Mouse (Mus musculus) hindbrain, embryonic 13.5 days (tissue): ENCODE results near the gene Gja3. TPM values are rescaled to one million over a fixed set of nuclear protein-coding genes. Genes with fewer than 3 reads are reported as not detected.
"Not testable (repeated sequence)": the region's sequence is repeated elsewhere in the genome, so short reads cannot be mapped to it uniquely, and the experiment has no call there.

Experiments
- ATAC-seq: fragments of 200-750 bp; cut with Nextera tagmentation; 2 replicates; pipeline ENCODE4 v1.8.0; 2017; ENCODE audit warnings: moderate TSS enrichment; ENCODE audit not compliant: low FRiP score
- H3K27ac ChIP-seq: fragments of 300-500 bp; sonication (generic); 2 replicates; pipeline ENCODE4 v1.5.1; 2015; ENCODE audit warnings: inconsistent platforms, mild to moderate bottlenecking, moderate library complexity
- H3K27me3 ChIP-seq: fragments of 300-500 bp; sonication (generic); 2 replicates; pipeline ENCODE4 v1.6.1; 2015; ENCODE audit warnings: mild to moderate bottlenecking, inconsistent platforms
- H3K36me3 ChIP-seq: fragments of 300-500 bp; sonication (generic); 2 replicates; pipeline ENCODE4 v1.6.1; 2015; ENCODE audit warnings: mild to moderate bottlenecking, inconsistent platforms
- H3K4me1 ChIP-seq: fragments of 300-500 bp; sonication (generic); replicated peaks from 2 replicates; pipeline ENCODE4 v1.6.1; 2015; ENCODE audit warnings: inconsistent platforms
- H3K4me2 ChIP-seq: fragments of 300-500 bp; sonication (generic); 2 replicates; pipeline ENCODE4 v1.6.1; 2015; ENCODE audit warnings: inconsistent platforms, mild to moderate bottlenecking, moderate library complexity
- H3K4me3 ChIP-seq: fragments of 300-500 bp; sonication (generic); 2 replicates; pipeline ENCODE4 v1.5.1; 2015; ENCODE audit warnings: mild to moderate bottlenecking, inconsistent platforms
- H3K9ac ChIP-seq: fragments of 300-500 bp; sonication (generic); 2 replicates; pipeline ENCODE4 v1.6.1; 2015; ENCODE audit warnings: mild to moderate bottlenecking, inconsistent platforms
- H3K9me3 ChIP-seq: fragments of 300-500 bp; sonication (generic); 2 replicates; pipeline ENCODE4 v1.6.1; 2016; ENCODE audit warnings: inconsistent platforms
- WGBS: fragments of 180-500 bp; shearing (Covaris S2); methylation state at CpG from one replicate; pipeline ENCODE4 v1.1.7; 2015; 5-methylcytosine and 5-hydroxymethylcytosine counted together
- polyA plus RNA-seq: library from polyadenylated mRNA; unstranded; fragments of >200 nt; fragmentation: Nextera tagmentation; extraction: Ambion mirVana; gene quantifications from 2 replicates; pipeline ENCODE4 v1.2.1, GENCODE M21; 2015

Gja3 gene
- polyA plus RNA-seq, 1 experiment from 2014 or later = 0.69 TPM

GRCm38 (mm10) chr14:57084180-57084668, 26.3 kb upstream of the Gja3 start:
- no peak overlapping the region for H3K9ac ChIP-seq
- no peaks in the 10 kb centered on the region for H3K27me3 ChIP-seq
- no peaks in the 10 kb centered on the region for H3K36me3 ChIP-seq
- WGBS = 81% methylated on average over 11 of the region's 11 CpGs
- no peak overlapping the region for H3K27ac ChIP-seq
- H3K9me3 ChIP-seq = no peaks in the 10 kb centered on the region
- H3K4me3 ChIP-seq = no peak overlapping the region
- no peaks in the 10 kb centered on the region for H3K4me1 ChIP-seq
- no peak overlapping the region for H3K4me2 ChIP-seq
- no peak for ATAC-seq

DNA sequence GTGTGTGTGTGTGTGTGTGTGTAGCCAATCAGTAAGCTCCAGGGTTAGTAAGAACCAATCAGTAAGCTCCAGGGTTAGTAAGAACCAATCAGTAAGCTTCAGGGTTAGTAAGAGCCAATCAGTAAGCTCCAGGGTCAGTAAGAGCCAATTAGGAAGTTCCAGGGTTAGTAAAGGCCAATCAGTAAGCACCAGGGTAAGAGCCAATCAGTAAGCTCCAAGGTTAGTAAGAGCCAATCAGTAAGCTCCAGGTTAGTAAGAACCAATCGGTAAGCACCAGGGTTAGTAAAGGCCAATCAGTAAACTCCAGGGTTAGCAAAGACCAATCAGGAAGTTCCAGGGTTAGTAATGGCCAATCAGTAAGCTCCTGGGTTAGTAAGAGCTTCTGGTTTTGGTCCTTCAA, 25.0 kb upstream of the Gja3 start:
- Histone ChIP-seq H3K4me2 (no peak overlapping the region), H3K36me3 (no peaks in the 10 kb centered on the region), H3K27ac (no peak overlapping the region), H3K4me1 (no peaks in the 10 kb centered on the region), H3K9ac (no peak overlapping the region), H3K9me3 (no peaks in the 10 kb centered on the region), H3K4me3 (no peak overlapping the region), H3K27me3 (no peaks in the 10 kb centered on the region)
- 94% methylated on average over 1 of the region's 1 CpGs for WGBS
- ATAC-seq = no peak

DNA sequence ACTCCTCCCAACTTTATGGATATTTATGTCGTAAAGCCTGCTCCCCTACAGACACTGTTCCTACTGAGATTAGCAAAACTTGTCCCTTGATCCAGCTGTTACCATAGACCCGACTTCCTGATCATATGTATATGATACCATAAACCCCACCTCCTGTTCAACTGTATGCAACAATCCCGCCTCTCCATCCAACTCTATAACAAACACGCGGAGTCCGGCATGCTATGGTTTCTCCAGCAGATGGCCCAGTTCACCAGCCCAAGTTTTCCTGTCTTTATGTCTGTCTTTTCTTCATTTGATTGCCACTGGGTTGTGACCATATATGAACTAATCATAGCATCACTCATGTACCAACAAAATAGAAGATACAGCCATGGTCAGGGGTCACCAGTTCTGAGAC, 17.6 kb upstream of the Gja3 start:
- H3K4me1 ChIP-seq = no peaks in the 10 kb centered on the region
- H3K4me3 ChIP-seq = no peak overlapping the region
- no peaks in the 10 kb centered on the region for H3K9me3 ChIP-seq
- H3K27me3 ChIP-seq = no peaks in the 10 kb centered on the region
- WGBS = 87% methylated on average over 6 of the region's 6 CpGs
- ATAC-seq = no peak
- H3K4me2 ChIP-seq = no peak overlapping the region
- H3K9ac ChIP-seq = no peak overlapping the region
- H3K27ac ChIP-seq = no peak overlapping the region
- H3K36me3 ChIP-seq = no peaks in the 10 kb centered on the region

DNA sequence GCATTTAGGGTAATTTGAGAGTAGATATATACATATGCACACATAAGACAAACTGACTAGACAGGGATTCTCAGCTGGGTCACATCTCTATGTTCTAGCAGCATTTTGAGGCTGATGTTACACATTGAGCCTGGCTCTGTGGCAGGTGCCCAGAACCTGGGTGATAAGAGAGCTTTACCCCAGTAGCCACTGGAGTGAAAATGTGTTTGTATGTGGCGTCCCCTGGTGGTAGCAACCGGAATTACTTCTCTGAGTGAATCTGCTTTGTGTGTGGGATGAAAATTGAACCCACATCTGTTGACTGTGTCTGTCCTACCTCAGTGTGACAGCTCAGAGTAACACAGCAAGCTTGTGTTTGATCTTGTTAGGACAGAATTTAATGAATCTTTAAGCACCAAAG, 12.0 kb upstream of the Gja3 start:
- H3K27me3 ChIP-seq, H3K4me2 ChIP-seq, H3K36me3 ChIP-seq, H3K9ac ChIP-seq, H3K27ac ChIP-seq, H3K4me1 ChIP-seq, H3K4me3 ChIP-seq, H3K9me3 ChIP-seq, ATAC-seq: not testable (repeated sequence)
- whole genome bisulfite sequencing = 1% methylated on average over 2 of the region's 2 CpGs

DNA sequence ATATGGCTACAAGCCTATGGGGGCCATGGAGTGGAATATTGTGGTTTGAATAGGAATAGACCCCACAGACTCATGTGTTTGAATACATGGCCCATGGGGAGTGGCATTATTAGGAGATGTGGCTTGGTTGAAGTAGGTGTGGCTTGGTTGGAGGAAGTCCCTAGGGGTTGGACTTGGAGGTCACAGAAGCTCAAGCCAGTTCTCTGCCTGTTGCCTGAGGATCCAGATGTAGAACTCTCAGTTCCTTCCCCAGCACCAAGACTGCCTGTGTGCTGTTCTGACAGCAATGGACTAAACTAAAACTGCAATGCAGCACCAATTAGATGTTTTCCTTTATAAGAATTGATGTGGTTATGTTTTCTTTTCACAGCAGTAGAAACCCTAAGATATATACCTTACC, 8.2 kb upstream of the Gja3 start:
- Histone ChIP-seq H3K4me3 (no peak overlapping the region), H3K27ac (no peak overlapping the region), H3K9me3 (no peaks in the 10 kb centered on the region), H3K4me2 (no peak overlapping the region), H3K9ac (no peak overlapping the region), H3K27me3 (no peaks in the 10 kb centered on the region), H3K36me3 (no peaks in the 10 kb centered on the region), H3K4me1 (no peaks in the 10 kb centered on the region)
- ATAC-seq = no peak

DNA sequence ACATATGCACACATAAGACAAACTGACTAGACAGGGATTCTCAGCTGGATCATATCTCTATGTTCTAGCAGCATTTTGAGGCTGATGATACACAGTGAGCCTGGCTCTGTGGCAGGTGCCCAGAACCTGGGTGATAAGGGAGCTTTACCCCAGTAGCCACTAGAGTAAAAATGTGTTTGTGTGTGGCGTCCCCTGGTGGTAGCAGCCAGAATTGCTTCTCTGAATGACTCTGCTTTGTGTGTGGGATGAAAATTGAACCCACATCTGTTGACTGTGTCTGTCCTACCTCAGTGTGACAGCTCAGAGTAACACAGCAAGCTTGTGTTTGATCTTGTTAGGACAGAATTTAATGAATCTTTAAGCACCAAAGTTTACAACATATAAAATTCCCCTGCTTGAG, 2.2 kb upstream of the Gja3 start:
- not testable (repeated sequence) for H3K9me3 ChIP-seq, H3K9ac ChIP-seq, H3K4me3 ChIP-seq, ATAC-seq, H3K4me2 ChIP-seq, H3K36me3 ChIP-seq, H3K27ac ChIP-seq
- H3K4me1 ChIP-seq = peaks cover 13% of the 10 kb centered on the region
- WGBS = 0% methylated on average over 1 of the region's 1 CpGs
- H3K27me3 ChIP-seq = peaks cover 45% of the 10 kb centered on the region

GRCm38 (mm10) chr14:57057204-57057562, 717 bp downstream of the Gja3 start:
- Histone ChIP-seq H3K4me3 (peak overlapping the region; percentile 54), H3K4me1 (peaks cover 13% of the 10 kb centered on the region), H3K27ac (no peak overlapping the region), H3K9ac (peak overlapping the region; percentile 66), H3K4me2 (peak overlapping the region; percentile 93), H3K36me3 (no peaks in the 10 kb centered on the region), H3K9me3 (no peaks in the 10 kb centered on the region), H3K27me3 (peaks cover 57% of the 10 kb centered on the region)
- WGBS = 5% methylated on average over 19 of the region's 19 CpGs
- ATAC-seq = 0 out of 2 replicates have a peak, but pooled peaks have one; percentile 7

DNA sequence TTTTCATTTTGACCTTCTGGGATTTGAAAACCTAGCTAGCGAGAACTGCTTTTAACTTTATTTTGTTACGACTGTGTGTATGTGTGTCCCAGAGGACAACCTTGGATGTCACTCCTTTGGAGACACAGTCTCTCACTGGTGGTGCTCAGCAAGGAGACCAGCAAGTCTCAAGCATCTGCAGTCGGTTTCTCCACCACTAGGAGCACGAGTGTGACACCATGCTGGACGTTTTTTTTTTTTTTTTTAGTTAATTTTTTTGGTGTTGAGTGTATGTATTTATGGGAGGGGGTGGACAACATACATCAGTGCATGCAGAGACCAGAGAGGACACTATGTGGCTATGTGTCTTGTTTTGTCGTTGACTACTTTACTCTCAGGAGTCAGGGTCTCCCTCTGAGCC, 5.2 kb downstream of the Gja3 start:
- no peak for ATAC-seq
- WGBS = 72% methylated on average over 6 of the region's 6 CpGs
- Histone ChIP-seq H3K27me3 (peaks cover 35% of the 10 kb centered on the region), H3K4me1 (peaks cover 7% of the 10 kb centered on the region), H3K9ac (no peak overlapping the region), H3K27ac (no peak overlapping the region), H3K36me3 (no peaks in the 10 kb centered on the region), H3K9me3 (no peaks in the 10 kb centered on the region), H3K4me2 (no peak overlapping the region), H3K4me3 (no peak overlapping the region)

DNA sequence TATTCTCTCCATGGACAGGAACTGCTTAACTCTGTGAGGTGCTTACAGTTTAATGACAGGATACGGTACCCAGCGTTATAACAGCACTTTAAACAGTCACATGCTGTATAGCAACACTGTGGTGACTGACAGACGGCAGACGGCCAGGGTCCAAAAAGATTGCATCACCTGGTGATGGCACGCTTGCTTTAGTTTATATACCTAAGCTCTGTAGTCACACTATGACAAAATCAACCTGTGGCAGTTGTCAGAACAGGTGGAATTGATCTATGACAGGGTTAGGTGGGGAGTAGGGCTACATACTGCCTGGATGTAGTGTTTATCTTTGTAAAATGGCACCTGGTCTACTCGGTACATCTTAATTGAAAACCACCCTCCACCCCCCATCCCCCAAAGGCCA, 14.0 kb downstream of the Gja3 start:
- Histone ChIP-seq H3K27me3 (no peaks in the 10 kb centered on the region), H3K4me3 (no peak overlapping the region), H3K36me3 (no peaks in the 10 kb centered on the region), H3K9ac (no peak overlapping the region), H3K4me1 (no peaks in the 10 kb centered on the region), H3K4me2 (no peak overlapping the region), H3K27ac (no peak overlapping the region), H3K9me3 (no peaks in the 10 kb centered on the region)
- WGBS = 95% methylated on average over 6 of the region's 6 CpGs
- ATAC-seq = no peak

- no peak for ATAC-seq
- WGBS = 83% methylated on average over 1 of the region's 1 CpGs
These were observed 16.5 kb downstream of the Gja3 start for GRCm38 (mm10) chr14:57041439-57041838.

GRCm38 (mm10) chr14:57034926-57035498, 22.9 kb downstream of the Gja3 start:
- no peak overlapping the region for H3K4me3 ChIP-seq
- no peak for ATAC-seq
- 0 out of 2 replicates have a peak, but pooled peaks cover 4% of the 10 kb centered on the region for H3K27me3 ChIP-seq
- no peak overlapping the region for H3K4me2 ChIP-seq
- no peaks in the 10 kb centered on the region for H3K4me1 ChIP-seq
- H3K9me3 ChIP-seq = no peaks in the 10 kb centered on the region
- no peak overlapping the region for H3K27ac ChIP-seq
- WGBS = 79% methylated on average over 6 of the region's 6 CpGs
- no peaks in the 10 kb centered on the region for H3K36me3 ChIP-seq
- no peak overlapping the region for H3K9ac ChIP-seq

More at GRCm38 (mm10) chr14:57041439-57041838, 16.5 kb downstream of the Gja3 start:
- Histone ChIP-seq H3K4me3 (no peak overlapping the region), H3K4me1 (no peaks in the 10 kb centered on the region), H3K27ac (no peak overlapping the region), H3K9ac (no peak overlapping the region), H3K4me2 (no peak overlapping the region), H3K36me3 (no peaks in the 10 kb centered on the region), H3K9me3 (no peaks in the 10 kb centered on the region), H3K27me3 (no peaks in the 10 kb centered on the region)

DNA sequence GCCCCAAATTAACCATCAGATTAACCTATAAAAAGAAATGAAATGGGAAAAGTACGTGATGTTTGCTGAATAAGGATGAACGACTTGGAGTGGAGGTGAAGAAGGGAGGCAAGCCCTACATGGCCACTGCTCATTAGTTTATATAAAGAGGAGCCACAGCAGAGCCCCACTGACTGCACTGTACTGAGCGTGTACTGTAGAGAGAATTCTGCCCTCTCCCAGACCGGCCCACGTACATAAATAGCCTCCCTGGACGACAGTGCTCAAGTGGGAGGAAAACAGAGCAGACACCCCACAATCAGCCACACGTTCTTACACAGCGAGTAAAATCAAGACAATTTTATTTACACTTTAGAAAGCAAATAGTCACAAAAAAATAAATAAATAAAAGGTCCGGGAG, 23.8 kb downstream of the Gja3 start:
- no peak overlapping the region for H3K27ac ChIP-seq
- H3K36me3 ChIP-seq = no peaks in the 10 kb centered on the region
- H3K4me2 ChIP-seq = no peak overlapping the region
- H3K9ac ChIP-seq = no peak overlapping the region
- H3K9me3 ChIP-seq = no peaks in the 10 kb centered on the region
- no peaks in the 10 kb centered on the region for H3K4me1 ChIP-seq
- 0 out of 2 replicates have a peak, but pooled peaks cover 4% of the 10 kb centered on the region for H3K27me3 ChIP-seq
- no peak for ATAC-seq
- H3K4me3 ChIP-seq = no peak overlapping the region
- WGBS = 80% methylated on average over 9 of the region's 9 CpGs

DNA sequence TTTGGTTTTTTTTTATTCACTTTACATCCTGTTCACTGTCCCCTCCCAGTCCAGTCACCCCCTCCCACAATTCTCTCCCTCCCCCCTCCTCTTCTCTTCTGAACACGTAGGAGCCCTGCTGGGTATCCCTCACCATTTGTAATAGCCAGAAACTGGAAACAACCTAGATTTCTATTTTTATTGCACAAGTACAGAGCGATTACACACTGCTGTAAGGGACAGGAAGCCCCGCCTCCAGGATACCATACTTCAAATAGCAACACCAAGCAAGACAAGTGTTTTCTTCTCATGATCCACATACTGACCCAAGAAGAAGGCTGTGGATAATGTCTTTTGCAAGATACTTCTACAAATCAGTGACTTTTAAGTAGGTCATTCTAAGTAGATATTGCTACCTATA, 25.1 kb downstream of the Gja3 start:
- 80% methylated on average over 3 of the region's 3 CpGs for WGBS
- ATAC-seq = no peak

More for the DNA sequence above, 25.1 kb downstream of the Gja3 start:
- H3K4me3 ChIP-seq = no peak overlapping the region
- no peak overlapping the region for H3K27ac ChIP-seq
- no peaks in the 10 kb centered on the region for H3K36me3 ChIP-seq
- H3K4me2 ChIP-seq = no peak overlapping the region
- no peaks in the 10 kb centered on the region for H3K4me1 ChIP-seq
- no peak overlapping the region for H3K9ac ChIP-seq
- 0 out of 2 replicates have a peak, but pooled peaks cover 4% of the 10 kb centered on the region for H3K27me3 ChIP-seq
- no peaks in the 10 kb centered on the region for H3K9me3 ChIP-seq
